Mouse (Mus musculus): ENCODE measurements around the gene Cyb5r4.

DNA sequence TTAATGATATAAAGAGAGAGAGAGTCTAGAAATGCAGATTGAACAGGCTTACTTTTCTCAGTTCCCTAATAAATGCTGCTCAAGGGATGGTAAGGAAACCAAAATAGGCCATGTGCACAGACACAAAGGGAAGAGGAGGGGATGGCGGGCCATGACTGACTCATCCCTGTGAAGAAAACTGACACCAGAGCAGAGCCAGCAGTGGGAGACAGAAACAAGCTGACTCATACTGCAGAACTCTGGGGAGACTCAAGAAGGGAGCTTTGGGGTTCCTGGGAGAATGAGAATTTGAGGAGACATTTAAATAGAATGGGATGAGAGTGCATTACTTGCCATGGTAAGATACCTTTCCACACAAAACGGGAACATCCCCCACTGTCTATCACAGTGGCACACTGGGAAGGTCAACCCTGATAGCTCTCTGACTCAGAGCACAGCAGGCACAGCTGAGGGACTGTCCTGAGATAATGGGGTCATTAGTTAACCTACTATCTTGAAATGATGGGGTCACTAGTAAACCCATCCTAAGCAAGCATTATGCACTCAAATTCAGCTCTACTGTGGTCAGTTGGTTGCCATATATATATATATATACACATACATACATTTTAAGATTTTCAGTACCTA lies 21.7 kb upstream of the Cyb5r4 start:
- TF ChIP-seq SIN3A (IDR thresholded peaks at IDR 0.05; ENCODE audit: low read length) (no peak), POLR2A (IDR thresholded peaks at IDR 0.05; ENCODE audit: low read depth, low read length) (no peak)
